Mouse (Mus musculus) intestine, embryonic 15.5 days (tissue): ENCODE measurements at regions not wholly inside any gene's neighbourhood (a gene's known extent, or its start where the extent isn't known, plus 50 kb on each side); places are given as distances from the start of the nearest gene placed in this dataset.

ENCODE experiments used
- ATAC-seq: fragments of 200-750 bp; cut with Nextera tagmentation; 2 replicates; pipeline ENCODE4 v1.8.0; 2017; ENCODE audit warnings: moderate TSS enrichment, moderate library complexity
- H3K27ac ChIP-seq: fragments of 300-500 bp; sonication (generic); 2 replicates; pipeline ENCODE4 v1.5.1; 2015; ENCODE audit warnings: mild to moderate bottlenecking, inconsistent platforms
- H3K27me3 ChIP-seq: fragments of 300-500 bp; sonication (generic); replicated peaks from 2 replicates; pipeline ENCODE4 v1.6.1; 2015; ENCODE audit warnings: inconsistent platforms
- H3K36me3 ChIP-seq: fragments of 300-500 bp; sonication (generic); 2 replicates; pipeline ENCODE4 v1.6.1; 2015; ENCODE audit warnings: inconsistent platforms
- H3K4me1 ChIP-seq: fragments of 300-500 bp; sonication (generic); replicated peaks from 2 replicates; pipeline ENCODE4 v1.6.1; 2015; ENCODE audit warnings: inconsistent platforms
- H3K4me2 ChIP-seq: fragments of 300-500 bp; sonication (generic); replicated peaks from 2 replicates; pipeline ENCODE4 v1.6.1; 2015; ENCODE audit warnings: mild to moderate bottlenecking, inconsistent platforms
- H3K4me3 ChIP-seq: fragments of 300-500 bp; sonication (generic); replicated peaks from 2 replicates; pipeline ENCODE4 v1.5.1; 2015; ENCODE audit warnings: inconsistent platforms
- H3K9ac ChIP-seq: fragments of 300-500 bp; sonication (generic); 2 replicates; pipeline ENCODE4 v1.6.1; 2015; ENCODE audit warnings: inconsistent platforms
- H3K9me3 ChIP-seq: fragments of 300-500 bp; sonication (generic); 2 replicates; pipeline ENCODE4 v1.6.1; 2016; ENCODE audit warnings: inconsistent platforms
- WGBS: fragments of 180-500 bp; shearing (Covaris S2); methylation state at CpG from one replicate; pipeline ENCODE4 v1.1.7; 2015; 5-methylcytosine and 5-hydroxymethylcytosine counted together

DNA sequence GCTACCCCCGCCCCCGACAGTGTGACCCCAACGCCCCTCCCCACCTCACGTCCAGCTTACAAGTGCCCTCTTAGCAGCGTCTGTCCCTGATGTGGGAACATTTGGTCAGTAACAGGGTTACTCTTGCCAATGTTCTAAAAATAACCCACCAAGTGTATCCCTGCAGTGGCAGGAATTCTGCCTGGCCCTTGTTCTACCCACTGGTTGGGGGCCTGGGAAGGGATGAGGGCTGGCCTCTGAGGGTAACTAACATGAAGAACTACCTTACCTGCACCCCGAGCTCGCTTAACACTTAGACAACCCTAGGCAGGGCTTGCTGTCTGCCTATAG is 56.9 kb upstream of the Casz1 start:
- Histone ChIP-seq H3K27me3 (no peaks in the 10 kb centered on the region; the same call in 1 of the 2 replicates), H3K27ac (no peak overlapping the region), H3K4me3 (no peak overlapping the region), H3K9me3 (no peaks in the 10 kb centered on the region), H3K4me2 (no peak overlapping the region), H3K36me3 (no peaks in the 10 kb centered on the region), H3K4me1 (peaks cover 8% of the 10 kb centered on the region; the same call in 1 of the 2 replicates), H3K9ac (no peak overlapping the region)
- WGBS = 78% methylated on average over 7 of the region's 7 CpGs
- ATAC-seq = no peak

- no peaks in the 10 kb centered on the region for H3K27me3 ChIP-seq
- ATAC-seq = no peak
- 0 out of 2 replicates have a peak, but pooled peaks cover 3% of the 10 kb centered on the region for H3K4me1 ChIP-seq
- H3K9me3 ChIP-seq = no peaks in the 10 kb centered on the region
- H3K4me3 ChIP-seq = no peak overlapping the region
- no peak overlapping the region for H3K4me2 ChIP-seq
- WGBS = 82% methylated on average over 10 of the region's 10 CpGs
- no peak overlapping the region for H3K9ac ChIP-seq
- H3K27ac ChIP-seq = no peak overlapping the region
- H3K36me3 ChIP-seq = no peaks in the 10 kb centered on the region
These were observed 54.2 kb upstream of the Casz1 start for GRCm38 (mm10) chr4:148750030-148750429.

- Histone ChIP-seq H3K9ac (no peak overlapping the region), H3K9me3 (no peaks in the 10 kb centered on the region), H3K27me3 (no peaks in the 10 kb centered on the region), H3K27ac (no peak overlapping the region), H3K36me3 (no peaks in the 10 kb centered on the region), H3K4me1 (0 out of 2 replicates have a peak, but pooled peaks cover 3% of the 10 kb centered on the region), H3K4me3 (no peak overlapping the region), H3K4me2 (no peak overlapping the region)
- WGBS = 52% methylated on average over 7 of the region's 7 CpGs
- no peak for ATAC-seq
These were observed 52.6 kb upstream of the Casz1 start for GRCm38 (mm10) chr4:148751591-148751990.

DNA sequence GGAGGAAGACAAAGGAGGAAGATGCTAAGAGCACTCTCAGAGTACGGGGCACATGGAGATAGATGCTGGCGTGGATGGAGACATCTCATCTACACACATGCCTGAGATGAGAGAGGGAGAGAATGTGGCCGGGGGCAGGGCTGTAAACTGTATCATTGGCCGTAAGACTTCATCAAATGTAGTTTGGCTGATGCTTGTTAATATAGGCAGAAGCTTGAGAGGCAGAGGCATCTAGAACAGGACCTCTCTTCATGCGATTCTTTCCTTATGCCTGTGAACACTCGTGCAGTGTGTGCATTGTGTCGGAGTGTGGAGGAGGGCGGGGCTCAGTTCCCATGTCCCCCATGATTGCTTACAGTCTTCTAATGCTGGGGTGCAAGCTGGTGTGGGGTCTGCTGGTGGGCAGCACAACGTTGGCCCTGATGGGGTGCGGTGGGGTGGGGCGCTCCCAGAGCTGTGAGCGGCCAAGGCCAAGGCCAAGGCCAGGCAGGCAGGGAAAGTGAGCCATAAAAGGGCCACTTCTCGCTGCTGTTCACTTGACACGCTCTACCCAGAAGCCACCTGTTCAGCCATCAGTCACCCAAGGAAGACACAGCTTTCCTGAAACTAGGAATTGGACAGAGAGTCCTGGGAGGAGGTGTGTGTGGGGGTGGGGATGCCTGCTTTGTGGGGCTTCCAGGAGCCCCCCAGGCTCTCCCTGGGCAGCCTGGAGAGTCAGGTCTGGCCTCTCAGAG is 51.7 kb upstream of the Casz1 start:
- WGBS = 67% methylated on average over 14 of the region's 14 CpGs
- no peaks in the 10 kb centered on the region for H3K27me3 ChIP-seq
- no peaks in the 10 kb centered on the region for H3K9me3 ChIP-seq
- no peak for ATAC-seq
- no peak overlapping the region for H3K4me2 ChIP-seq
- H3K36me3 ChIP-seq = no peaks in the 10 kb centered on the region
- no peak overlapping the region for H3K4me3 ChIP-seq
- no peak overlapping the region for H3K9ac ChIP-seq
- no peak overlapping the region for H3K27ac ChIP-seq
- 0 out of 2 replicates have a peak, but pooled peaks cover 3% of the 10 kb centered on the region for H3K4me1 ChIP-seq

- WGBS = 60% methylated on average over 17 of the region's 17 CpGs
- H3K27ac ChIP-seq = no peak overlapping the region
- no peaks in the 10 kb centered on the region for H3K9me3 ChIP-seq
- no peak for ATAC-seq
- no peaks in the 10 kb centered on the region for H3K27me3 ChIP-seq
- no peak overlapping the region for H3K9ac ChIP-seq
- H3K4me2 ChIP-seq = no peak overlapping the region
- no peak overlapping the region for H3K4me3 ChIP-seq
- 0 out of 2 replicates have a peak, but pooled peaks cover 3% of the 10 kb centered on the region for H3K4me1 ChIP-seq
- no peaks in the 10 kb centered on the region for H3K36me3 ChIP-seq
These were observed 51.0 kb upstream of the Casz1 start for GRCm38 (mm10) chr4:148753143-148753798.

GRCm38 (mm10) chr4:148753849-148754248 is 50.4 kb upstream of the Casz1 start:
- no peak overlapping the region for H3K27ac ChIP-seq
- no peak overlapping the region for H3K4me2 ChIP-seq
- 0 out of 2 replicates have a peak, but pooled peaks cover 3% of the 10 kb centered on the region for H3K4me1 ChIP-seq
- 82% methylated on average over 8 of the region's 8 CpGs for WGBS
- no peak for ATAC-seq
- no peaks in the 10 kb centered on the region for H3K27me3 ChIP-seq
- no peak overlapping the region for H3K9ac ChIP-seq
- H3K9me3 ChIP-seq = no peaks in the 10 kb centered on the region
- no peak overlapping the region for H3K4me3 ChIP-seq
- no peaks in the 10 kb centered on the region for H3K36me3 ChIP-seq
